Mouse (Mus musculus) intestine, embryonic 16.5 days (tissue): Measurements from ENCODE around the gene Taf10. TPM values are rescaled to one million over a fixed set of nuclear protein-coding genes. Genes with fewer than 3 reads are reported as not detected.

Source experiments
- ATAC-seq: fragments of 200-750 bp; cut with Nextera tagmentation; 2 replicates; pipeline ENCODE4 v1.8.0; 2017; ENCODE audit warnings: moderate TSS enrichment, moderate library complexity
- H3K27ac ChIP-seq: fragments of 300-500 bp; sonication (generic); 2 replicates; pipeline ENCODE4 v1.5.1; 2014; ENCODE audit warnings: mild to moderate bottlenecking, low read length
- H3K27me3 ChIP-seq: fragments of 300-500 bp; sonication (generic); replicated peaks from 2 replicates; pipeline ENCODE4 v1.6.1; 2014; ENCODE audit warnings: low read length, control low read depth, mixed read lengths; ENCODE audit not compliant: control insufficient read depth, insufficient read depth
- H3K36me3 ChIP-seq: fragments of 300-500 bp; sonication (generic); 2 replicates; pipeline ENCODE4 v1.6.1; 2014; ENCODE audit warnings: low read length, control low read depth; ENCODE audit not compliant: control insufficient read depth, insufficient read depth
- H3K4me1 ChIP-seq: fragments of 300-500 bp; sonication (generic); 2 replicates; pipeline ENCODE4 v1.6.1; 2014; ENCODE audit warnings: low read length, control low read depth, mixed read lengths; ENCODE audit not compliant: control insufficient read depth, insufficient read depth
- H3K4me2 ChIP-seq: fragments of 300-500 bp; sonication (generic); 2 replicates; pipeline ENCODE4 v1.6.1; 2014; ENCODE audit warnings: low read depth, low read length, control low read depth
- H3K4me3 ChIP-seq: fragments of 300-500 bp; sonication (generic); 2 replicates; pipeline ENCODE4 v1.5.1; 2014; ENCODE audit warnings: mild to moderate bottlenecking, low read length
- H3K9ac ChIP-seq: fragments of 300-500 bp; sonication (generic); 2 replicates; pipeline ENCODE4 v1.6.1; 2014; ENCODE audit warnings: low read depth, low read length
- H3K9me3 ChIP-seq: fragments of 300-500 bp; sonication (generic); 2 replicates; pipeline ENCODE4 v1.6.1; 2016; ENCODE audit warnings: low read length, control low read depth; ENCODE audit not compliant: control insufficient read depth
- WGBS: fragments of 180-500 bp; shearing (Covaris S2); extraction: QIAGEN DNeasy Blood & Tissue Kit; methylation state at CpG from one replicate; pipeline ENCODE4 v1.1.7; 2014; 5-methylcytosine and 5-hydroxymethylcytosine counted together
- polyA plus RNA-seq: library from polyadenylated mRNA; unstranded; fragments of >200 nt; fragmentation: Nextera tagmentation; extraction: Ambion mirVana; gene quantifications from 2 replicates; pipeline ENCODE4 v1.2.1, GENCODE M21; 2015

Gene Taf10
- polyA plus RNA-seq, 1 experiment from 2014 or later, result 114 TPM

DNA sequence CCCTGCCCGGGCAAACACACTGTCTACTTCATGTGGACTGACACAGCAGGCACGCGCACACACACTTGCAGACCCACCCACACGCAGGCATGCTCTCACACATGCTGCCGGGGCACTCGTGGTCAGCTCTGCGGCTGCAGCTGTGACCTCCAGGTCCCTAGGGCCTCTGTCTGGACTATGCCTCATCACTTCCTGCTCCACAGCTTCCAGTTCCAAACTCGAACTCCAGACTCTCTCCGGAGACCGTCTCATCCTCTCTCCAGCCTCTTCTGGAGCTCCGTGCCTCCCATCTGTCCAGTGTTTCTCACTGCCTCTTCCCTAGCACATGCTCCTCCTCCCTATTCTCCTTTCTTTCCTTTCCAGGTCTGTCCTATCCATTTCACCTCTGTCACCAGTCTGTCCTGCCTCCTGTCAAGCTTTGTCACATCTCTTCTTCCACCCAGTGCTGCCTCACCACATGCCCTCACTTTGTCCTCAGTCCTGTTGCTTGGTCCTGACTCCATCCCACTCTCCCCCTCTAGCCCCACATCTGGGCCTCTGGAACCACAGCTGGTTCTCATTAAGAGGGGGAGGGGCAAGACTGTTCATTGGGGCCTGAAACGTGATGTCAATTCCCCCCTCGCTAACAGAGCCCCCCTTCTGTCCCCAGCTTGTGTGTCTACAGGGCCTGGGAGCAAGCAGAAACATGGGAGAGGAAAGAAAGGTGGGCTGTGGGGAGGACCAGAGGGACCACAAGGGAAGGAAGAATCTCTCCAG lies 33.8 kb upstream of the Taf10 start:
- peak overlapping the region; percentile 91 for H3K27ac ChIP-seq
- no peaks in the 10 kb centered on the region for H3K9me3 ChIP-seq
- WGBS, result 34% methylated on average over 13 of the region's 13 CpGs
- H3K9ac ChIP-seq, result peak overlapping the region; percentile 52
- H3K4me2 ChIP-seq, result peak overlapping the region; percentile 48
- H3K36me3 ChIP-seq, result no peaks in the 10 kb centered on the region
- peak overlapping the region; percentile 33 for H3K4me3 ChIP-seq
- peaks cover 20% of the 10 kb centered on the region for H3K4me1 ChIP-seq
- no peaks in the 10 kb centered on the region for H3K27me3 ChIP-seq
- ATAC-seq, result peak; percentile 79

- Histone ChIP-seq H3K27me3 (no peaks in the 10 kb centered on the region), H3K9ac (no peak overlapping the region), H3K4me2 (peak overlapping the region; percentile 48; the same call in 1 of the 2 replicates), H3K36me3 (no peaks in the 10 kb centered on the region), H3K4me3 (no peak overlapping the region), H3K4me1 (peaks cover 20% of the 10 kb centered on the region), H3K9me3 (no peaks in the 10 kb centered on the region), H3K27ac (peak overlapping the region; percentile 91)
- no peak for ATAC-seq
- 91% methylated on average over 1 of the region's 1 CpGs for WGBS
These were observed 33.2 kb upstream of the Taf10 start for GRCm38 (mm10) chr7:105777316-105777715.

GRCm38 (mm10) chr7:105776026-105776425 lies 31.9 kb upstream of the Taf10 start:
- WGBS, result 80% methylated on average over 2 of the region's 2 CpGs
- no peaks in the 10 kb centered on the region; the same call in 1 of the 2 replicates for H3K36me3 ChIP-seq
- H3K4me1 ChIP-seq, result peaks cover 20% of the 10 kb centered on the region
- H3K27ac ChIP-seq, result no peak overlapping the region
- H3K9me3 ChIP-seq, result no peaks in the 10 kb centered on the region
- no peak overlapping the region for H3K4me3 ChIP-seq
- H3K9ac ChIP-seq, result no peak overlapping the region
- no peak for ATAC-seq
- H3K4me2 ChIP-seq, result no peak overlapping the region
- H3K27me3 ChIP-seq, result no peaks in the 10 kb centered on the region

GRCm38 (mm10) chr7:105774661-105775060 lies 30.5 kb upstream of the Taf10 start:
- WGBS, result 60% methylated on average over 8 of the region's 8 CpGs
- Histone ChIP-seq H3K36me3 (no peaks in the 10 kb centered on the region; the same call in 1 of the 2 replicates), H3K27ac (no peak overlapping the region), H3K4me1 (peaks cover 20% of the 10 kb centered on the region), H3K9ac (0 out of 2 replicates have a peak overlapping the region, but pooled peaks have one; percentile 9), H3K27me3 (no peaks in the 10 kb centered on the region), H3K4me3 (no peak overlapping the region), H3K9me3 (no peaks in the 10 kb centered on the region), H3K4me2 (no peak overlapping the region)
- ATAC-seq, result no peak

DNA sequence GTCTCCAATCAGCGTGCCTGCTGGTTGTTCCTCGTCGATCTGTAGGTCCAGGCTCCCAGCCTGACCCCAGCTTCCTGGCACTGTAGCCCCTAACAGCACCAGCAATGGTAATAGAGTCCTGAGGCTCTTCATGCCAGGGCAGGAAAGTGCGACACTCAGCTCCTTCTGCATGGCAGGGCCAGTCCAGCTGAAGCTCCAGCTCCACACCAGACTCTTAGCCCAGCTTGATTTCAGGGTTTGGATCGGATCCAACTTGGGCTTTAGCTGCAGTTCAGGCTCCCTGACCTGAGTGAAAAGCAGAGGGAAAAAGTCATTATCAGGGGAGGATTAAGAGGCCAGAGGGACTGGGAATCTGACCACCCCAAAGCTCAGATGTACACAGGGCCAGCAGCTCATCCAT lies 28.9 kb upstream of the Taf10 start:
- H3K27me3 ChIP-seq, result no peaks in the 10 kb centered on the region
- H3K36me3 ChIP-seq, result no peaks in the 10 kb centered on the region; the same call in 1 of the 2 replicates
- H3K4me3 ChIP-seq, result no peak overlapping the region
- no peaks in the 10 kb centered on the region for H3K9me3 ChIP-seq
- 80% methylated on average over 5 of the region's 5 CpGs for WGBS
- peaks cover 12% of the 10 kb centered on the region for H3K4me1 ChIP-seq
- H3K9ac ChIP-seq, result no peak overlapping the region
- ATAC-seq, result no peak
- H3K4me2 ChIP-seq, result no peak overlapping the region
- H3K27ac ChIP-seq, result no peak overlapping the region

- no peak overlapping the region for H3K4me3 ChIP-seq
- H3K27ac ChIP-seq, result no peak overlapping the region
- no peaks in the 10 kb centered on the region; the same call in 1 of the 2 replicates for H3K36me3 ChIP-seq
- 96% methylated on average over 15 of the region's 15 CpGs for WGBS
- H3K9me3 ChIP-seq, result no peaks in the 10 kb centered on the region
- H3K4me1 ChIP-seq, result peaks cover 9% of the 10 kb centered on the region
- H3K4me2 ChIP-seq, result no peak overlapping the region
- H3K27me3 ChIP-seq, result no peaks in the 10 kb centered on the region
- ATAC-seq, result no peak
- no peak overlapping the region for H3K9ac ChIP-seq
These were observed 28.2 kb upstream of the Taf10 start for GRCm38 (mm10) chr7:105772331-105772730.

- Histone ChIP-seq H3K4me2 (no peak overlapping the region), H3K4me1 (peaks cover 6% of the 10 kb centered on the region; the same call in 1 of the 2 replicates), H3K9ac (no peak overlapping the region), H3K9me3 (no peaks in the 10 kb centered on the region), H3K36me3 (no peaks in the 10 kb centered on the region; the same call in 1 of the 2 replicates), H3K27ac (no peak overlapping the region), H3K4me3 (no peak overlapping the region), H3K27me3 (no peaks in the 10 kb centered on the region)
- ATAC-seq, result no peak
- 85% methylated on average over 3 of the region's 3 CpGs for WGBS
These were observed 25.8 kb upstream of the Taf10 start for GRCm38 (mm10) chr7:105769959-105770358.

- H3K4me1 ChIP-seq, result peaks cover 6% of the 10 kb centered on the region; the same call in 1 of the 2 replicates
- H3K4me3 ChIP-seq, result no peak overlapping the region
- no peaks in the 10 kb centered on the region for H3K27me3 ChIP-seq
- H3K27ac ChIP-seq, result peak overlapping the region; percentile 47
- WGBS, result 15% methylated on average over 6 of the region's 6 CpGs
- ATAC-seq, result peak; percentile 65
- H3K9ac ChIP-seq, result peak overlapping the region; percentile 41; the same call in 1 of the 2 replicates
- H3K9me3 ChIP-seq, result no peaks in the 10 kb centered on the region
- H3K4me2 ChIP-seq, result no peak overlapping the region
- peaks cover 8% of the 10 kb centered on the region; the same call in 1 of the 2 replicates for H3K36me3 ChIP-seq
These were observed 23.6 kb upstream of the Taf10 start for GRCm38 (mm10) chr7:105767729-105768165.

DNA sequence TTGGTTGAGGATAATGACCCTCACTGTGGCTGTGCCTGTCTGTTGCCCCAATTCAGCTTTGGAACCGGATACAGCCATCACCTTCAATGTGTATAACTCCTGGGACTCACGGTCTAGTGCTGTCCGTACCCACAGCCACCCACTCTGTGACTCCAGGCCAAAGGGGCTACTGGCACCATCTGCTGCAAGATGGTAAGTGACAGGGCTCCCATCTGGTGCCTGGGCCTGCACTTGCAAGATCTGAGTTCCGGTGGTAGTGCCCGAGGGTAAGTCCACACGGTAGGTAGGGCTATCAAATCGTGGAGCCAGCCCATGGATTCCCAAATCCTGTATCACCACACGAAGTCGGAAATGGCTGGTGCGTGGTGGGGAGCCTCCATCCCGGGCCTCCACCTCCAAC lies 20.2 kb upstream of the Taf10 start:
- no peak overlapping the region for H3K27ac ChIP-seq
- no peak overlapping the region for H3K9ac ChIP-seq
- H3K9me3 ChIP-seq, result no peaks in the 10 kb centered on the region
- H3K27me3 ChIP-seq, result no peaks in the 10 kb centered on the region
- H3K4me1 ChIP-seq, result peaks cover 6% of the 10 kb centered on the region; the same call in 1 of the 2 replicates
- no peak overlapping the region for H3K4me3 ChIP-seq
- no peak for ATAC-seq
- peaks cover 8% of the 10 kb centered on the region; the same call in 1 of the 2 replicates for H3K36me3 ChIP-seq
- 92% methylated on average over 11 of the region's 11 CpGs for WGBS
- H3K4me2 ChIP-seq, result no peak overlapping the region
